Mouse (Mus musculus) kidney, adult 8-10 months (tissue): Measurements from ENCODE around the gene Arhgef6.

Source experiments
- DNase-seq, 2 experiments: peaks; one replicate each; pipeline ENCODE4 v3.0.0; 2022

Arhgef6 gene

GRCm38 (mm10) chrX:57298946-57299345 is 39.6 kb downstream of the Arhgef6 start:
- no peak for DNase-seq

GRCm38 (mm10) chrX:57288458-57288857 is 50.1 kb downstream of the Arhgef6 start:
- DNase-seq = no peak

- no peak for DNase-seq
Observed at GRCm38 (mm10) chrX:57286281-57286680, 52.2 kb downstream of the Arhgef6 start.

GRCm38 (mm10) chrX:57282184-57282583 is 56.3 kb downstream of the Arhgef6 start:
- DNase-seq = no peak

- DNase-seq = no peak
Observed at GRCm38 (mm10) chrX:57277560-57278335, 60.8 kb downstream of the Arhgef6 start.

- no peak for DNase-seq
Observed at GRCm38 (mm10) chrX:57263515-57263914, 75.0 kb downstream of the Arhgef6 start.

- peak; percentile 2 for DNase-seq
Observed at GRCm38 (mm10) chrX:57260744-57261143, 77.8 kb downstream of the Arhgef6 start.

- no peak for DNase-seq
Observed at GRCm38 (mm10) chrX:57253329-57254055, 85.0 kb downstream of the Arhgef6 start.

GRCm38 (mm10) chrX:57238572-57238971 is 100.0 kb downstream of the Arhgef6 start:
- no peak for DNase-seq

GRCm38 (mm10) chrX:57235982-57236381 is 102.5 kb downstream of the Arhgef6 start:
- no peak for DNase-seq

- no peak for DNase-seq
Observed at GRCm38 (mm10) chrX:57233596-57233995, 104.9 kb downstream of the Arhgef6 start.

GRCm38 (mm10) chrX:57228178-57228577 is 110.4 kb downstream of the Arhgef6 start:
- DNase-seq = no peak

GRCm38 (mm10) chrX:57223301-57223700 is 115.2 kb downstream of the Arhgef6 start:
- DNase-seq = no peak

GRCm38 (mm10) chrX:57221881-57222280 is 116.6 kb downstream of the Arhgef6 start:
- DNase-seq = no peak

GRCm38 (mm10) chrX:57219563-57219962 is 119.0 kb downstream of the Arhgef6 start:
- no peak for DNase-seq

GRCm38 (mm10) chrX:57216271-57216670 is 122.3 kb downstream of the Arhgef6 start:
- DNase-seq = no peak

GRCm38 (mm10) chrX:57215495-57215894 is 123.0 kb downstream of the Arhgef6 start:
- DNase-seq = peak in 1 of 2 experiments; percentile 1

- no peak for DNase-seq
Observed at GRCm38 (mm10) chrX:57212862-57213261, 125.7 kb downstream of the Arhgef6 start.

- no peak for DNase-seq
Observed at GRCm38 (mm10) chrX:57211876-57212275, 126.7 kb downstream of the Arhgef6 start, which contains the start of gene Cd40lg. Cd40lg (plus strand) TSS chrX:57212143.

GRCm38 (mm10) chrX:57210591-57210990 is 127.9 kb downstream of the Arhgef6 start:
- DNase-seq = no peak

GRCm38 (mm10) chrX:57200397-57200796 is 138.1 kb downstream of the Arhgef6 start:
- DNase-seq = no peak

GRCm38 (mm10) chrX:57198036-57198435 is 140.5 kb downstream of the Arhgef6 start:
- no peak for DNase-seq

- DNase-seq = no peak
Observed at GRCm38 (mm10) chrX:57196319-57196718, 142.2 kb downstream of the Arhgef6 start.

- DNase-seq = no peak
Observed at GRCm38 (mm10) chrX:57189335-57189734, 149.2 kb downstream of the Arhgef6 start.
